Comparison of ENCODE assay signal across 21 mouse cellular contexts in the genomic region with DNA sequence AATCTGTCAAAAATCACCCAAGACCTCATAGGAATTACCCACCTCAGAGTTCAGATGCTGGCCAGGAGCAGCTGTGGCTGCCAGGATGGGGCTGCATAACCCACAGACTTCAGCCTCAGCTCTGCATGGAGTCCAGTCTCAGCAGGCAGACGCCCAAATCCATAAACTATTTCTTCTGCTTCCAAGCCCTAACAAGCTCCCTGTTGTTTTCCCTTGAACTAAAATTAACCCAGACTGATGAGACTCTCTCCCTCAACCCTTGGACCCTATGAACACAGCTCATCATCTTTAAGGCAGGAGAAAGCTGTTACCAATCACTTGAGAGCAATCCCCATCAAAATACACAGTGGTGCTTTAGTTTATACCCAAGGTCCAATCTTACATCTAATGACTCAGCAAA. TPM values are rescaled to one million over a fixed set of nuclear protein-coding genes. Genes with fewer than 3 reads are reported as not detected.
A peak's percentile ranks its signal among the peaks of the same experiment; 100 is the strongest.
DNase-seq lines count a peak whose midpoint lies in the region; ATAC-seq and TF ChIP-seq lines count a peak whose summit lies in the region.
"Had no signal": no experiment of that assay in that cellular context is flagged by ENCODE, and none has a peak within 500 bp of the region (broad histone marks: within the 10 kb centered on the region; RNA-seq: fewer than 3 reads in every experiment).

No protein-coding gene starts in this region.

- H3K4me3 ChIP-seq in kidney, adult 2 months (ENCODE audit: insufficient read depth, low read depth, low read length): no peak overlapping the region
- no peak overlapping the region for H3K4me3 ChIP-seq in kidney, embryonic 16.5 days (ENCODE audit: low read length)
- H3K4me3 ChIP-seq: embryonic facial prominence, embryonic 10.5 days; embryonic facial prominence, embryonic 12.5 days; forebrain, embryonic 10.5 days; forebrain, embryonic 12.5 days had no signal

- no peak overlapping the region for H3K4me2 ChIP-seq in kidney, embryonic 16.5 days (replicated peaks; ENCODE audit: low read depth, low read length)
- H3K4me2 ChIP-seq: embryonic facial prominence, embryonic 12.5 days; forebrain, embryonic 12.5 days had no signal

- H3K4me1 ChIP-seq in kidney, adult 2 months (ENCODE audit: control insufficient read depth, insufficient read depth, low read length): peaks cover 17% of the 10 kb centered on the region; the same call in 1 of the 2 replicates
- no peaks in the 10 kb centered on the region for H3K4me1 ChIP-seq in kidney, embryonic 16.5 days (ENCODE audit: insufficient read depth, low read length)
- H3K4me1 ChIP-seq: embryonic facial prominence, embryonic 10.5 days; embryonic facial prominence, embryonic 12.5 days; forebrain, embryonic 10.5 days; forebrain, embryonic 12.5 days had no signal

- 47% methylated on average over 1 of the region's 1 CpGs for WGBS in kidney, adult 2 months
- 74% methylated on average over 1 of the region's 1 CpGs for whole genome bisulfite sequencing in kidney, embryonic 16.5 days

- H3K27ac ChIP-seq in kidney, adult 2 months (ENCODE audit: insufficient read depth, low read depth, low read length): peak overlapping the region; percentile 37; the same call in 1 of the 2 replicates
- no peak overlapping the region for H3K27ac ChIP-seq in kidney, embryonic 16.5 days (ENCODE audit: low read length)
- H3K27ac ChIP-seq: embryonic facial prominence, embryonic 10.5 days; embryonic facial prominence, embryonic 12.5 days; forebrain, embryonic 10.5 days; forebrain, embryonic 12.5 days had no signal

- DNase-seq in kidney, adult 2 months: peak; percentile 62
- peak; percentile 51 for DNase-seq in Muller cell, postnatal 12 days (ENCODE audit: inconsistent ontology term)
- DNase-seq in fibroblast of lung, adult 2 months (ENCODE audit: low read depth): peak; percentile 36
- no peak for DNase-seq in yolk sac, embryonic 10.5 days (ENCODE audit: low spot score)
- DNase-seq: adrenal gland, adult 8-10 months; adrenal gland, postnatal 14 days; adrenal gland, postnatal 36 days; cerebellum, adult 11-12 months; cerebellum, adult 2 months; cerebellum, adult 9-10 months; cerebellum, postnatal 10 days; cerebellum, postnatal 25 days had no signal

- TF ChIP-seq POLR2A in kidney, adult 2 months (IDR thresholded peaks at IDR 0.05; ENCODE audit: low read depth, low read length): no peak

- ATAC-seq in kidney, embryonic 16.5 days (ENCODE audit: low FRiP score, low TSS enrichment): no peak
- ATAC-seq: activated CD4-positive, CD25-positive, alpha-beta regulatory T cell, adult 4 months; forebrain, embryonic 14.5 days; forebrain, embryonic 16.5 days; Patski had no signal

- H3K36me3 ChIP-seq in kidney, adult 2 months (ENCODE audit: control insufficient read depth, insufficient read depth, low read length): peaks cover 3% of the 10 kb centered on the region
- peaks cover 67% of the 10 kb centered on the region for H3K36me3 ChIP-seq in kidney, embryonic 16.5 days (ENCODE audit: insufficient read depth, low read length)

- no peaks in the 10 kb centered on the region for H3K9me3 ChIP-seq in kidney, embryonic 16.5 days (ENCODE audit: low read length)
- H3K9me3 ChIP-seq: embryonic facial prominence, embryonic 10.5 days; embryonic facial prominence, embryonic 12.5 days; forebrain, embryonic 10.5 days; forebrain, embryonic 12.5 days had no signal

- no peaks in the 10 kb centered on the region for H3K27me3 ChIP-seq in kidney, adult 2 months (replicated peaks; ENCODE audit: control insufficient read depth, insufficient read depth, low read length)
- H3K27me3 ChIP-seq in kidney, embryonic 16.5 days (ENCODE audit: insufficient read depth, low read length): no peaks in the 10 kb centered on the region
- H3K27me3 ChIP-seq: embryonic facial prominence, embryonic 12.5 days; forebrain, embryonic 12.5 days; Patski had no signal

- H3K9ac ChIP-seq in kidney, embryonic 16.5 days (replicated peaks; ENCODE audit: low read length): no peak overlapping the region
- H3K9ac ChIP-seq: embryonic facial prominence, embryonic 12.5 days; forebrain, embryonic 12.5 days had no signal

- no peak for TF ChIP-seq CTCF in kidney, adult 2 months (conservative IDR thresholded peaks at IDR 0.05; ENCODE audit: insufficient read depth, insufficient read length, low read depth, low read length)

RNA-seq across cellular contexts. Expression of a gene that starts 17.2 kb away (rescaled TPM):
- polyA plus RNA-seq in kidney, adult 2 months (2012; rRNA removed): 129 and 144 TPM in 2 replicates
- polyA plus RNA-seq in kidney, embryonic 16.5 days (2015; fragmentation: Nextera tagmentation; extraction: Ambion mirVana): 122 and 134 TPM in 2 replicates

RNA-seq across cellular contexts. Expression of a gene that starts 19.8 kb away (rescaled TPM):
- polyA plus RNA-seq in kidney, adult 2 months (2012; rRNA removed): 132 and 160 TPM in 2 replicates
- 129 and 135 TPM in 2 replicates for polyA plus RNA-seq in kidney, embryonic 16.5 days (2015; fragmentation: Nextera tagmentation; extraction: Ambion mirVana)

RNA-seq across cellular contexts. Expression of a gene that starts 24.0 kb away (rescaled TPM):
- 19.5 and 25.1 TPM in 2 replicates for polyA plus RNA-seq in kidney, adult 2 months (2012; rRNA removed)
- polyA plus RNA-seq in kidney, embryonic 16.5 days (2015; fragmentation: Nextera tagmentation; extraction: Ambion mirVana): 54.3 and 55.8 TPM in 2 replicates

RNA-seq across cellular contexts. Expression of a gene that starts 45.3 kb away (rescaled TPM):
- 108 and 129 TPM in 2 replicates for polyA plus RNA-seq in kidney, adult 2 months (2012; rRNA removed)
- polyA plus RNA-seq in kidney, embryonic 16.5 days (2015; fragmentation: Nextera tagmentation; extraction: Ambion mirVana): 1,559 and 1,634 TPM in 2 replicates
